Mouse (Mus musculus) embryonic fibroblast, embryonic 13.5 days (primary cell): ENCODE results near the gene Amotl1. TPM values are rescaled to one million over a fixed set of nuclear protein-coding genes. Genes with fewer than 3 reads are reported as not detected.

Experiments used
- H3K27ac ChIP-seq: 2 replicates; pipeline ENCODE4 v1.5.1; 2012; ENCODE audit warnings: low read length, control low read depth, inconsistent platforms; ENCODE audit not compliant: insufficient read depth
- H3K4me1 ChIP-seq: 2 replicates; pipeline ENCODE4 v1.6.1; 2011; ENCODE audit warnings: low read length; ENCODE audit not compliant: control insufficient read depth, insufficient read depth
- H3K4me3 ChIP-seq: 2 replicates; pipeline ENCODE4 v1.5.1; 2011; ENCODE audit warnings: mild to moderate bottlenecking, control low read depth, low read length; ENCODE audit not compliant: insufficient read depth
- CTCF ChIP-seq: IDR thresholded peaks from 2 replicates; pipeline ENCODE4 v1.5.1; 2011; ENCODE audit warnings: mild to moderate bottlenecking, control low read depth, low read length, moderate library complexity, borderline replicate concordance; ENCODE audit not compliant: insufficient read depth
- POLR2A ChIP-seq: IDR thresholded peaks from 2 replicates; pipeline ENCODE4 v1.6.1; 2011; ENCODE audit warnings: low read depth, mild to moderate bottlenecking, control low read depth, low read length, moderate library complexity
- polyA plus RNA-seq: library from polyadenylated mRNA; stranded (reverse); fragments of >200 nt; gene quantifications from 2 replicates; pipeline ENCODE4 v1.2.4, GENCODE M21; 2011; ENCODE audit warnings: low read depth; ENCODE audit not compliant: missing spikeins, insufficient read length

The Amotl1 gene
- polyA plus RNA-seq, 1 experiment = 63.1 TPM

DNA sequence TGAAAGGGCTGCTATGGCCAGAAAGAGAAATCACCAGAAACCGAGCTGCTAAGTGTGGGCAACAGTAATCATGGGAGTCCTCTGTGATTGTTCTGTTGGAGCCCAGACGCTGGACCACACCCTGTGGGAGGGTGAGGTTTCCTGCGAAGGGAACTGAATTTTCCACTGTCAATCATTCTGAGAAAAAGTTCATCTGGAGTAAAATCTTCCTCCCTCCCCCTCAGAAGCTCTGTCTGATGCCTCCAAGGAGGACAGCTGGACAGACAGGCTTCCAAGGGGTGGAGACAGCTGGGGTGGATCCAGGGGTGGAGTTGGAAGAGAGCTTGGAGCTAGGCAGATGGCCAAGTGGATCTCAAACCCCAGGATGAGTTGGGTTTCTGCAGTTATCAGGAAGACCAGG lies 19.8 kb downstream of the Amotl1 start:
- TF ChIP-seq CTCF (no peak), POLR2A (no peak)
- Histone ChIP-seq H3K4me1 (peaks cover 10% of the 10 kb centered on the region), H3K4me3 (no peak overlapping the region), H3K27ac (peak overlapping the region; percentile 21; the same call in 1 of the 2 replicates)

- Histone ChIP-seq H3K4me1 (peaks cover 10% of the 10 kb centered on the region), H3K4me3 (no peak overlapping the region), H3K27ac (no peak overlapping the region)
- TF ChIP-seq CTCF (no peak), POLR2A (no peak)
These were observed 20.9 kb downstream of the Amotl1 start for GRCm38 (mm10) chr9:14623928-14624327.

GRCm38 (mm10) chr9:14623250-14623649 lies 21.6 kb downstream of the Amotl1 start:
- Histone ChIP-seq H3K27ac (no peak overlapping the region), H3K4me3 (no peak overlapping the region), H3K4me1 (peaks cover 10% of the 10 kb centered on the region)
- TF ChIP-seq CTCF (no peak), POLR2A (no peak)

DNA sequence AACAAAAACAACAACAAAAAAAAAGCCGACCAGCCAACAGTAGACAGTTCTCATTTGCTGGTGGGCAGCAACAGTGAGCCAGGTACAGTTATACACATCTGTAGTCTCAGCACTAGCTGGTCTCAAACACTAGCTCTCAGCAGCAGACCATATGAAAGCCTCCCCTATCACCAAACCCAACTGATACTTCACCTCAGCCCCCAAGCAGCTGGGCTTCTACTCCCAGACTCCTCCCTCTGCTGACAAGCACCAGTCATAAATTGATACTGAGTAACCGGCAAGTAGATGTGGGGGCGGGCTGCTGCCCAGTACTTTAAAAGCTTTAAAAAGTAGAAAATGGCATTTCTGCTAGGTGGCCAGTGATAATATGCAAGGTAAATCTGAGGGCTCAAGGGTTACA lies 22.0 kb downstream of the Amotl1 start:
- Histone ChIP-seq H3K4me3 (no peak overlapping the region), H3K27ac (no peak overlapping the region), H3K4me1 (peaks cover 10% of the 10 kb centered on the region)
- TF ChIP-seq POLR2A (no peak), CTCF (no peak)

DNA sequence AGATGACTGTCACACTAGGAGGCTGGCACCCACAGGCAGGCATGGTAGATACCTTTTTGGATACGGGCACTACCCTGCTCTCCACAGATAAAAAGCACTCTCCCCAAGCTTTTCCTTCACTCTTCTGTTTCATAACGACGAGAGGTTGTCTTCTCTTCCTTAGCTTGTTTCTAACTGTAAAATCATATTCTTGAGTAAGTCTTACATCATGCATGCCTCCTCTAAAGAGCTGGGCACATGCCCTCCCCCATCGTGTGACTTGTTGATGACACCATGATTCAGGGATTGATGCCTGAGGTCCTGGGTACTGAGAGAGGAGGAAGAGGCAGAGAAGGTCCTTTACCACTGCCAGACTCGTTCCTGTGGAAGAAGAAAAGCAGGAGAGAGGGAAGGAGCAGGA lies 24.7 kb downstream of the Amotl1 start:
- H3K27ac ChIP-seq = no peak overlapping the region
- TF ChIP-seq POLR2A (no peak), CTCF (no peak)
- H3K4me3 ChIP-seq = no peak overlapping the region
- peaks cover 3% of the 10 kb centered on the region; the same call in 1 of the 2 replicates for H3K4me1 ChIP-seq

DNA sequence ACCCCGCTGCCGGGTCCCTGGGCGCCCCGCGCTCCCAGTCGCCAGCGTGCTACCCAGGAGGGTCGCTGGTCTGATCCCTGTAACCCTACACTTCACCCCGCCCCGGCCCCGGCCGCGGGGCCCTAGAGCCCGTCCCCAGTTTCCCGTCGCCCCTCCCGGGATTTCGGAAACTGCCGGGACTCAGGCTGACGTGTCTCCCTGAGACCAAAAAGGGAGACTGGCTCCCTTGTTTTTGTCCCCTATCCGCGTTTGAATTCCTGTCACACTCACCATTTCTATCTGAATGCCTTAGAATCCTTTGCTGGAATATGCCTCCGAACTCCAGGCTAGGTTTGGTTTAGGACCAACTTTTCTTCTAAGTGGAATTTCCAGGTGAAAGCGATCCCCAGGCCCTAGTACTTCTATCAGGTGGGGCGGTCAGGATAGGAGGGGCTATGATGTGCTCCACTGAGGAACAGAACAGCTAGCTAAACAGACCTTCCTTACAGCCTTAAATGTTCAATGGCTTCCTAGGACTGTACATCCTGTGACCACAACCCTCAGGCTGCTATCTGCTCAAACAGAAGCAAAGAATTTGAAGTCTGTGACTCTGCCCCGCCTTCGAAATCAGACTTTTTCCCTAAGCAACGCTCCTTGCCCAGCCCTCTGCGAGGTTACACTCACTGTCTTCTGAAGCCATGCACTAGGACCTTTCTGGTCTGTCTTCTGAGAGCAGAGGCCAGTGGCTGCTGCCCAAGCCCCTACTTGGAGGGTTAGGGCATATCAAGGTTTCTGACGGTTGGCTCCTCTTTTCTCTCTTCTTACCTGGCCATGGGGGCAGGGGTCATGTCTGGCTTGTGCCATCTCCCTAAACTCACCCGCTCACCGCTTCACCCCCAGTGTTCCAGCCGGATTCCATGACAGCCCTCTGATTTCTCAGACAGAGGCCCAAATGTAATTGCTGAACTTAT lies 29.6 kb downstream of the Amotl1 start:
- Histone ChIP-seq H3K4me1 (no peaks in the 10 kb centered on the region), H3K27ac (peak overlapping the region; percentile 62), H3K4me3 (peak overlapping the region; percentile 96)
- peak; percentile 51 for TF ChIP-seq POLR2A
- TF ChIP-seq CTCF = no peak

DNA sequence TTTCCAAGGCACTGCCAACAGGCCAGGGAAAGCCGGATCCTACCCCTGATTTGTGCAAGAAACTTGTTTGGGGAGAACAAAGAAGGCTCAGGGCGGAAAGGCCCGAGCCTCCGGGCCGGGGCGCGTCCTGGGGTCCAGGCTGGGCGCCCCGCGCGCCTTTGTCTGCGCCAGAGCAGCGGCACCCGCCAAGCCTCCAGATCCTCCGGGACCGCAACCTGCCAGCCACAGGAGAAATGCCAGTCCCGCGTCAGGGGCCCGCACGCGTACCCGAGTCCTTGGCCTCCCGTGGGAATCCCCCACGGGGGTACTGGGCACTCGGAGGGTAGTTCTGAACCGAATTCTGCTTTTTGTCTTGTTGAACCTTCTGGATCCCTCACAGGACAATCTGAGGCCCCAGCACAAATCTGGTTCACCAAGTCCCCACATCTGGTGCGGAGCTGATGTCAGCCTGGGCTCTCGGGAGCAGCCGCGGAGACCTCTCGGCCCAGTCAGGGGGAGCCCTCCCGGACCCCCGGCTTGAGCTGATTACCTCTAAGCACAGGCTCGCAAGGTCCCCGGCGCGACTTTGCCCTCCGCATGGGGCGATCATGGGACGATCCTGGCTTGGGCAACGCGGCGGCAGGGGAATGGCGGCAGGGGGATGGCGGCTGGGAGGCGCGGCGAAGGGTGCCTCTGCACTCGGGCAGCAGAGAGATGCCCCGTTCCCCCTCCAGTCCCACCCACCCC lies 30.5 kb downstream of the Amotl1 start:
- TF ChIP-seq POLR2A = 0 out of 2 replicates have a peak, but pooled peaks have one; percentile 15
- TF ChIP-seq CTCF = no peak
- Histone ChIP-seq H3K27ac (peak overlapping the region; percentile 74), H3K4me3 (peak overlapping the region; percentile 96), H3K4me1 (peaks cover 4% of the 10 kb centered on the region; the same call in 1 of the 2 replicates)

GRCm38 (mm10) chr9:14613308-14614204 lies 31.3 kb downstream of the Amotl1 start:
- no peak for TF ChIP-seq CTCF
- no peak for TF ChIP-seq POLR2A
- peak overlapping the region; percentile 96 for H3K4me3 ChIP-seq
- peak overlapping the region; percentile 74 for H3K27ac ChIP-seq
- H3K4me1 ChIP-seq = peaks cover 4% of the 10 kb centered on the region

DNA sequence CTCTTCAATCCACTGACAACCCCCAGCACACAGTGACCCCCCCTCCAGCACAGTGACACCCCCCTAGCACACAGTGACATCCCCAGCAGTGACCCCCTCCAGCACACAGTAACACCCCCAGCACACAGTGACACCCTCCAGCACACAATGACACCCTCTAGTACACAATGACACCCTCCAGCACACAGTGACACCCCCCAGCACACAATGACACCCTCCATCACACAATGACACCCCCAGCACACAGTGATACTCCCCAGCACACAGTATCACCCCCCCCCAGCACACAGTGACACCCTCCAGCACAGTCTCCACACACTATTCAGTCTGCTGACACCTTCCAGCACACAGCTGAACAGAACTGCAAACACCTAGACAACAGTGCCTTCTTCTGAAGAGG lies 32.3 kb downstream of the Amotl1 start:
- H3K27ac ChIP-seq = 0 out of 2 replicates have a peak overlapping the region, but pooled peaks have one; percentile 74
- peaks cover 8% of the 10 kb centered on the region for H3K4me1 ChIP-seq
- TF ChIP-seq POLR2A (no peak), CTCF (no peak)
- peak overlapping the region; percentile 96 for H3K4me3 ChIP-seq
